Mouse (Mus musculus) heart, adult 2 months (tissue): ENCODE results near the gene Zfp467.

Experiments used
- CTCF ChIP-seq: fragments of 200-600 bp; IDR thresholded peaks from 2 replicates; pipeline ENCODE4 v1.8.1; 2022; ENCODE audit warnings: antibody characterized with exemption, mild to moderate bottlenecking, moderate library complexity
- EP300 ChIP-seq: fragments of 200-500 bp; IDR thresholded peaks from 2 replicates; pipeline ENCODE4 v1.6.1; 2011; ENCODE audit warnings: low read depth, low read length, control low read depth; ENCODE audit not compliant: insufficient read depth
- POLR2A ChIP-seq: fragments of 200-500 bp; IDR thresholded peaks from 2 replicates; pipeline ENCODE4 v1.6.1; 2011; ENCODE audit warnings: mild to moderate bottlenecking, low read depth, low read length, control low read depth; ENCODE audit not compliant: insufficient read depth

- TF ChIP-seq CTCF: no peak
- no peak for TF ChIP-seq EP300
- no peak for TF ChIP-seq POLR2A
Observed at GRCm38 (mm10) chr6:48428769-48429557, 16.7 kb downstream of the Zfp467 start.
